Mouse (Mus musculus) spleen, postnatal 10 days (tissue): ENCODE measurements around the gene Klk1b11.
"Not testable (repeated sequence)": the region's sequence is repeated elsewhere in the genome, so short reads cannot be mapped to it uniquely, and the experiment has no call there.

Experiments
- DNase-seq, 2 experiments: peaks; one replicate each; pipeline ENCODE4 v3.0.0; 2021 to 2022; ENCODE audit warnings: low spot score in 2 of 2

Klk1b11 gene

GRCm38 (mm10) chr7:43995577-43995976 lies at the start of gene Klk1b11:
Gene Klk1b11, plus strand, starts transcription at chr7:43995877.
- DNase-seq, result not testable (repeated sequence)

GRCm38 (mm10) chr7:43950364-43950763 lies 45.3 kb upstream of the Klk1b11 start, which contains the start of gene Klk1b8:
Gene Klk1b8, plus strand, starts transcription at chr7:43950664.
- DNase-seq, result no peak

- no peak for DNase-seq
Observed at GRCm38 (mm10) chr7:43952703-43953102, 43.0 kb upstream of the Klk1b11 start.

DNA sequence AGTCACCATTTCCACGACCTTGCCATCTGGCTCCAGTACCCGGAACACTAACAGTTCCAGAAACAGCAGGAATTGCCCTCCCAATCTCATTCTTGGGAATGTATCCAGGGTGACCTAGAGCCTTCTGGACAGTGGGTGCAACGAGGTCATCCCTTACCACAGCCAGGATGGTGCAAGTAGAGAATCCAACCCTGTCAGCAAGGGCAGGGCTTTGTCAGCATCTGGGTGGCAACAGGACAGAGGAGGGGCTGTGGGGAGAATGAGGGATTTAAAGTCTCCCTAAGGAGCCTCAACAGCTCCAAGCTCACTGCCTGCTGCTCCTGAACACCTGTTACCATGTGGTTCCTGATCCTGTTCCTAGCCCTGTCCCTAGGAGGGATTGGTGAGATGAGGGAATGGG lies 29.2 kb upstream of the Klk1b11 start, which contains the start of gene Klk1b1:
TSS of gene Klk1b1 (plus strand) at position 301 of the 400 bp plus-strand sequence.
- DNase-seq, result no peak

GRCm38 (mm10) chr7:43967058-43967457 lies 28.6 kb upstream of the Klk1b11 start:
- DNase-seq, result no peak

DNA sequence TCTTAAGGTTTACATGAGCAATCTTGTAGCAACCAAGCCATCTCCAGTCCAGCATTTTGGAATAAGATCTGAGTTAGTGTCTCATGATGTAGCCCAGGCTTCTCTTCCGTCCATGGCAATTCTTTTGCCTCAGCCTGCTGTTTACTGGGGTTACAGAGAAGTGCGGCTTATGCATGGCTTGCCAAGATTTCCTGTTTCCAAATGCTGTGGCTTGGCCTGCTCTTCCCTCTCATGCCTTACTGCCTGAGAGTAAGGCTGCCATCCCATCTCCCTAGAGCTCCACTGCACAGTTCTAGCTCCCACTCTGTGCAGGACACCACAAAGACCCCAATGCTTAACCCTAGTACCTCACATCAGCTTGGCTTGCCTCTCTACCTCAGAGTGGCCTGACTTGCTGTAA lies 28.1 kb upstream of the Klk1b11 start:
- no peak for DNase-seq

GRCm38 (mm10) chr7:43975761-43976160 lies 19.9 kb upstream of the Klk1b11 start, which contains the start of gene Klk1b9:
Gene Klk1b9, plus strand, starts transcription at chr7:43976061.
- DNase-seq, result not testable (repeated sequence)

DNA sequence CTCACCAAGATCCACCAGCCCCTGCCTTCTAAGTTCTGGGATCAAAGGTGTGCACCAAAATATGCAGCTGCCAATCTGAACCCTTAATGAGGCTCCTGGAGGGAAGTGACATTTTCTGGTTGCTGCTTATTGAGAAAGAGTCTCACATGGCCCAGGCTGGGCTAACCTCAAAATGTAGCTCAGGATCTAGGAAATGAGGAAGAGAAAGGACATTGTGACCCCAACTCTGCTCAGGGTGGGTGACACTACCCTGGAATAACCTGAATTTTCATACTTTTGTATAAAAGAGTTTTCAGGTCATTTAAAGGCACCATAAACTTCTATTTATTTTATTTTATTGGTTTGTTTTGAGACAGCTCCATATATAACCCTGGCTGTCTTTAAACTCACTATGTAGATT lies 10.0 kb upstream of the Klk1b11 start:
- DNase-seq, result no peak

- DNase-seq, result not testable (repeated sequence)
Observed at GRCm38 (mm10) chr7:43994821-43995220, 856 bp upstream of the Klk1b11 start.

GRCm38 (mm10) chr7:44004847-44005246 lies 9.2 kb downstream of the Klk1b11 start:
- DNase-seq, result no peak

DNA sequence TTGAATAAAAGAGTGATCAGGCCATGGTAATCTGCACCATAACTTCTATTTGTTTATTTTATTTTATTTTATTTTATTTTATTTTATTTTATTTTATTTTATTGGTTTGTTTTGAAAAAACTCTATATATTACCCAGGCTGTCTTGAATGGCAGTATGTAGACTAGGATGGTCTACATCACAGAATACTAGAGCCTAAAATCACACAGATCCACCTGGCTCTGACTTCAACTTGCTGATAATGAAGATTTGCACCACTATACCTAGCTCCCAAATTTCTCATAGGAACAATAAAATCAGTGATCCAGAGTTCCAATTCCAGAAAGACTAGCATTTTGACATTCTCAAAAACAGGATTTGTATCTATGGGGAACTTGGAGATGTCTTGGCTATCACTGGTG lies 16.2 kb downstream of the Klk1b11 start, which contains the start of gene Klk1b26:
TSS of gene Klk1b26 (plus strand) at position 301 of the 400 bp plus-strand sequence.
- not testable (repeated sequence) for DNase-seq

- not testable (repeated sequence) for DNase-seq
Observed at GRCm38 (mm10) chr7:44014666-44015065, 19.0 kb downstream of the Klk1b11 start.

DNA sequence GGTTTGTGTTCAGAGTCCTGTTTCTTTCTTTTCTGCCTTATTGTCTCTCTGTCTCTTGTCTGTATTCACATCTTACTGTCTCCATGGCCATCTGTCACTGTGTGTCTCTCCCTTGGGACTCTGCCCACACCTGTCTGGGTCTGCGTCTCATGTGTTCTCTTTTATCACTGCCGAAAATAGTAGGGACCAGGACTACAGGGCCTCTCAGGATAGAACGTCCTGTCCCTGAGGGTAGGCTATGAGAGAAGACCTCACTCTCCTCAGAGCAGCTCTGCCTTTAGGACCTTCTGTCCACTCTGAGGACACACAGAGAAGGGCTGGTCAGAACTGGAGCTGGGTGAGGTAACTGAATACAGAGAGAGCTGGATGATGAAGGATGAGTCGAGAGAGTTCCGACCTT lies 19.4 kb downstream of the Klk1b11 start:
- no peak for DNase-seq
